Mouse (Mus musculus): Measurements from ENCODE around the gene Itgb2l.

- TF ChIP-seq POLR2A (IDR thresholded peaks at IDR 0.05; ENCODE audit: insufficient read length, low read depth): no peak
- no peak for TF ChIP-seq POLR2AphosphoS2 (IDR thresholded peaks at IDR 0.05; ENCODE audit: insufficient read length, low read depth)
- TF ChIP-seq USF1 (IDR thresholded peaks at IDR 0.05; ENCODE audit: low read depth): no peak
- TF ChIP-seq MAX (IDR thresholded peaks at IDR 0.05; ENCODE audit: low read depth): no peak
- no peak for TF ChIP-seq TCF3 (IDR thresholded peaks at IDR 0.05; ENCODE audit: insufficient read length, low read depth)
- no peak for TF ChIP-seq E2F4 (IDR thresholded peaks at IDR 0.05; ENCODE audit: insufficient read depth)
- TF ChIP-seq MYOG (IDR thresholded peaks at IDR 0.05; ENCODE audit: control insufficient read depth in 1 of 3, insufficient read depth in 1 of 3, insufficient read length in 2 of 3, low read depth in 2 of 3): no peak
- TF ChIP-seq TCF12 (IDR thresholded peaks at IDR 0.05; ENCODE audit: insufficient read depth, poor library complexity, severe bottlenecking): no peak
- TF ChIP-seq CEBPB (IDR thresholded peaks at IDR 0.05; ENCODE audit: insufficient read depth, poor library complexity, severe bottlenecking): no peak
- TF ChIP-seq SRF (IDR thresholded peaks at IDR 0.05; ENCODE audit: control insufficient read depth, insufficient read length, low read depth): no peak
- no peak for TF ChIP-seq MYOD1 (IDR thresholded peaks at IDR 0.05; ENCODE audit: control insufficient read depth in 1 of 3, insufficient read length in 2 of 3, low read depth in 2 of 3)
These were observed 15.9 kb upstream of the Itgb2l start for GRCm38 (mm10) chr16:96459356-96459755.

Measured in myocyte (in vitro differentiated cells).